Mouse (Mus musculus): ENCODE results near the gene Tinf2. TPM values are rescaled to one million over a fixed set of nuclear protein-coding genes. Genes with fewer than 3 reads are reported as not detected.
A peak's percentile ranks its signal among the peaks of the same experiment; 100 is the strongest.

Gene Tinf2
- total and polyA plus RNA-seq, 2 experiments, result 7.7 to 8.2 TPM

DNA sequence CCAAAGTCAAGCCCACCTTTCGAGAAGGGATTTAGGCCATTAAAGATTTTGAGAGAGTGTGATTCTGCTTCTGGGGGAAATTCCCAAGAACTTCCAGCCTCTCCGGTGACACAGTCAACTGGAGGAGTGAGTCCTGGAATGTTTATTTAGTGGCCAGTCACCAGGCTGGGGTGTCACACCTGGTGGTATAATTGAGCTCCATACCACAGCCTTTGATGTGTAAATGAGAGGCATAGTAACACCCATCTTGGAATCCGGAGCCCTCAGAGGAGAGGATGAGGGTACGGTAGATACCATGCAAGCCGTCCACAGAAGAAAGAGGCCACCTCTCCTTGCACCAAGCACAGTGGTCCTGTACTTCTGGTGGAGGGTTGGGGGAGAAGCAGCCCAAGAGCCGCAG lies 21.1 kb upstream of the Tinf2 start:
- H3K9ac ChIP-seq (ENCODE audit: low read depth, low read length), result no peak overlapping the region
- H3K36me3 ChIP-seq (ENCODE audit: control insufficient read depth, insufficient read depth, low read length), result peaks cover 6% of the 10 kb centered on the region; the same call in 1 of the 2 replicates
- no peak overlapping the region for H3K27ac ChIP-seq (replicated peaks; ENCODE audit: insufficient read depth, low read depth, low read length)
- no peak for TF ChIP-seq POLR2A (IDR thresholded peaks at IDR 0.05; ENCODE audit: extremely low read depth, insufficient read depth, low read length)
- TF ChIP-seq CTCF (IDR thresholded peaks at IDR 0.05; ENCODE audit: low read depth, low read length), result no peak
- 86% methylated on average over 6 of the region's 6 CpGs for WGBS
- no peaks in the 10 kb centered on the region for H3K27me3 ChIP-seq (ENCODE audit: control insufficient read depth, insufficient read depth, low read length)
- no peaks in the 10 kb centered on the region for H3K4me1 ChIP-seq (ENCODE audit: control insufficient read depth, insufficient read depth, low read length)
- H3K79me2 ChIP-seq (ENCODE audit: control insufficient read depth, insufficient read depth, low read length), result no peaks in the 10 kb centered on the region
- no peak overlapping the region for H3K4me3 ChIP-seq (ENCODE audit: insufficient read depth, low read depth, low read length)
- no peak for DNase-seq (ENCODE audit: extremely low read depth, low read depth, low spot score)

DNA sequence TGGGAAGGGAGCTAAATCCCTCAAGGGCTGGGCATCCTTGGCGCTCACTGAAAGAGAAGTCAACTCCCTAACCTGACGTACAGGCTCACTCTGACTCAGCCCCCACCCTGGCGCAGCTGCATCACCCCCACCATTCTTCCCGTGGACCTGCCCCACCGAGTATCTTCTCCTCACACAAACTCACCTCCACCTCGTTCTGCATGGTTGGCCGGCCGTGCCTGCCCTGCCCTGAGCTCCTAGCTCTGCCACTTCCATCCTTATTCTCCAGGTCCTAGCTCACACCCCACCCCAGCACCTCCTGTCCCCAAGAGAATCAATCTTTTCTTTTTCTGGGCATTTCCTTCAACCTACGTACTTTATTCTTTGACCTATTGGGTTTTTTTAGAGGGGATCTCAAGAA lies 19.5 kb upstream of the Tinf2 start:
- TF ChIP-seq CTCF (IDR thresholded peaks at IDR 0.05; ENCODE audit: low read depth, low read length), result no peak
- no peaks in the 10 kb centered on the region for H3K27me3 ChIP-seq (ENCODE audit: control insufficient read depth, insufficient read depth, low read length)
- no peaks in the 10 kb centered on the region for H3K79me2 ChIP-seq (ENCODE audit: control insufficient read depth, insufficient read depth, low read length)
- H3K4me3 ChIP-seq (ENCODE audit: insufficient read depth, low read depth, low read length), result no peak overlapping the region
- DNase-seq (ENCODE audit: extremely low read depth, low read depth, low spot score), result no peak
- H3K9ac ChIP-seq (ENCODE audit: low read depth, low read length), result no peak overlapping the region
- WGBS, result 87% methylated on average over 9 of the region's 9 CpGs
- no peaks in the 10 kb centered on the region for H3K4me1 ChIP-seq (ENCODE audit: control insufficient read depth, insufficient read depth, low read length)
- no peak overlapping the region for H3K27ac ChIP-seq (replicated peaks; ENCODE audit: insufficient read depth, low read depth, low read length)
- peaks cover 6% of the 10 kb centered on the region; the same call in 1 of the 2 replicates for H3K36me3 ChIP-seq (ENCODE audit: control insufficient read depth, insufficient read depth, low read length)

DNA sequence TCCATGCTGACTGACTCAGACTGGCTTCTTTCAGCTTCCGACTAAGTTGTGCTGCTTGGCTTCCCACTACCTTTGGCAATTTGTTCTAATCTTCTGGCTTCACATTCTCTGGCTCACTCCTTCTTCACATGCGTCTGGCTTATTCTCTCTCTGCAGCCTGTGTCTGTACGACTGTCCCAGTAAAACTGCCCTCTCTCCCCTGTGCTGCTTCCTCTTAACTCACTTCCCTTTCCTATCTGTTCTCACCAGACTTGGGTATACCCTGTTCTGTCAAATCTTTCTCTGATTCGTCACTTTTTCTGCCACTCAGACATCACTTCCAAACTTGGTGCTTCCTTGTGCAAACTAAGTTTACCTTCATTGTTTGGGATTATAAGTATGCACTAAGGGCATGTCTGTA lies 15.6 kb upstream of the Tinf2 start:
- H3K27me3 ChIP-seq (ENCODE audit: control insufficient read depth, insufficient read depth, low read length), result no peaks in the 10 kb centered on the region
- TF ChIP-seq POLR2A (IDR thresholded peaks at IDR 0.05; ENCODE audit: extremely low read depth, insufficient read depth, low read length), result no peak
- no peak for TF ChIP-seq CTCF (IDR thresholded peaks at IDR 0.05; ENCODE audit: low read depth, low read length)

DNA sequence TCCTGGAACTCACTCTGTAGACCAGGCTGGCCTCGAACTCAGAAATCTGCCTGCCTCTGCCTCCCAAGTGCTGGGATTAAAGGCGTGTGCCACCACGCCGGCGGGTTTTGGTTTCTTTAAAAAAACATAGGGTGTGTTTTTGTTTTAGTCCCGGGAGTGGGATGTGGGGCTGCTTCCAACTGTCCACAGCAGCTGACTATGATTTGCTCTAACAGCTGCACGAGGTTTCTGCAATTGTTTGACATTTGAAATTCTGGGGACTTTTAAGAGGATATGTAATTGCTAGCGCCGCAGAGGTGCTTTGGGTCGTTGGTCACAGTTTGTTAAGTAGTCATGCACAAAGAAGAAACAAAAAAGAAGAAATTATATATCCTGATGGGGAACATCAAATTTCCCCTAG lies 7.8 kb upstream of the Tinf2 start:
- Histone ChIP-seq H3K27me3 (ENCODE audit: control insufficient read depth, insufficient read depth, low read length) (no peaks in the 10 kb centered on the region), H3K36me3 (ENCODE audit: control insufficient read depth, insufficient read depth, low read length) (no peaks in the 10 kb centered on the region), H3K79me2 (ENCODE audit: control insufficient read depth, insufficient read depth, low read length) (no peaks in the 10 kb centered on the region), H3K4me3 (ENCODE audit: insufficient read depth, low read depth, low read length) (no peak overlapping the region), H3K4me1 (ENCODE audit: control insufficient read depth, insufficient read depth, low read length) (no peaks in the 10 kb centered on the region), H3K27ac (replicated peaks; ENCODE audit: insufficient read depth, low read depth, low read length) (no peak overlapping the region), H3K9ac (ENCODE audit: low read depth, low read length) (no peak overlapping the region)
- WGBS, result 81% methylated on average over 10 of the region's 10 CpGs
- DNase-seq (ENCODE audit: extremely low read depth, low read depth, low spot score), result no peak
- TF ChIP-seq CTCF (IDR thresholded peaks at IDR 0.05; ENCODE audit: low read depth, low read length) (no peak), POLR2A (IDR thresholded peaks at IDR 0.05; ENCODE audit: extremely low read depth, insufficient read depth, low read length) (no peak)

More for the DNA sequence above, 15.6 kb upstream of the Tinf2 start:
- WGBS, result 84% methylated on average over 4 of the region's 4 CpGs
- peak; percentile 36 for DNase-seq (ENCODE audit: extremely low read depth, low read depth, low spot score)
- no peaks in the 10 kb centered on the region for H3K79me2 ChIP-seq (ENCODE audit: control insufficient read depth, insufficient read depth, low read length)
- H3K4me3 ChIP-seq (ENCODE audit: insufficient read depth, low read depth, low read length), result no peak overlapping the region
- no peak overlapping the region for H3K9ac ChIP-seq (ENCODE audit: low read depth, low read length)
- no peaks in the 10 kb centered on the region for H3K4me1 ChIP-seq (ENCODE audit: control insufficient read depth, insufficient read depth, low read length)
- H3K27ac ChIP-seq (replicated peaks; ENCODE audit: insufficient read depth, low read depth, low read length), result peak overlapping the region; percentile 6; the same call in 1 of the 2 replicates
- no peaks in the 10 kb centered on the region for H3K36me3 ChIP-seq (ENCODE audit: control insufficient read depth, insufficient read depth, low read length)

DNA sequence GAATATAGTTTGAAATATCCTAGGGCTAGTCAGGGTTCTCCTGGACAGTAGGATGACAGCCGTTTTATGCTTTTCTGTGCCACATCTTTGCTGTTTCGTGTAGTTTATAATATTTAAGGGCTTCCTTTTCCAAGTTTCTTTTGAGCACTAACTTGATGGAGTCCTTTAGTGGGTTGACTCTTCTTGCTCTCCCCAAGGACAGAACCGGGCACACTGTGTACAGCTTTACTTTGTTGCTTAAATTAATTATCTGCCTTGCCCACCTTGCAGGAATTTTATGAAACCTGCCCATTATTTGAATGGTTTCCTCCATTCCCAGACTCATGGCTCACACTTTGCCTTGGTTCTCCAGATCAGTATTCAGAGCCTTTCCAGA lies 486 bp upstream of the Tinf2 start:
- Histone ChIP-seq H3K27ac (replicated peaks; ENCODE audit: insufficient read depth, low read depth, low read length) (no peak overlapping the region), H3K79me2 (ENCODE audit: control insufficient read depth, insufficient read depth, low read length) (no peaks in the 10 kb centered on the region), H3K36me3 (ENCODE audit: control insufficient read depth, insufficient read depth, low read length) (peaks cover 23% of the 10 kb centered on the region), H3K27me3 (ENCODE audit: control insufficient read depth, insufficient read depth, low read length) (no peaks in the 10 kb centered on the region), H3K9ac (ENCODE audit: low read depth, low read length) (no peak overlapping the region), H3K4me3 (ENCODE audit: insufficient read depth, low read depth, low read length) (peak overlapping the region; percentile 77), H3K4me1 (ENCODE audit: control insufficient read depth, insufficient read depth, low read length) (peaks cover 6% of the 10 kb centered on the region)
- DNase-seq (ENCODE audit: extremely low read depth, low read depth, low spot score), result no peak
- no peak for TF ChIP-seq CTCF (IDR thresholded peaks at IDR 0.05; ENCODE audit: low read depth, low read length)
- no peak for TF ChIP-seq POLR2A (IDR thresholded peaks at IDR 0.05; ENCODE audit: extremely low read depth, insufficient read depth, low read length)
- 13% methylated on average over 3 of the region's 3 CpGs for WGBS

DNA sequence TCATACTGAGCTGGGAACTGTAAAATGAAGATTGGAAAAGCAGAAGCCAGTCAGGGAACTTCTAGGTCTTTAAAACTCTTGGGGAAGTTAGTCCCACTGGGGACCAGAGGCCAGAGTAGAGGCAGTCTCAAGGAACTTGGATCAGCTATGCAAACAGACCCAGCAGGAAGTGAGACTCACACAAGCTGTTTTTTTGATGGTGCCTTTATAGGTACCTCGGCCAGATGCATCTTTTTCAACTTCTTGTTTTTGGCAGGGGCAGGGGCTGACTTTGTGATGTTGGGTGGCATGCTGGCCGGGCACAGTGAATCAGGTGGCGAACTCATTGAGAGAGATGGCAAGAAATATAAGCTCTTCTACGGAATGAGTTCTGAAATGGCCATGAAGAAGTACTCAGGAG lies 4.0 kb downstream of the Tinf2 start:
- Histone ChIP-seq H3K36me3 (ENCODE audit: control insufficient read depth, insufficient read depth, low read length) (peaks cover 38% of the 10 kb centered on the region), H3K79me2 (ENCODE audit: control insufficient read depth, insufficient read depth, low read length) (no peaks in the 10 kb centered on the region), H3K27me3 (ENCODE audit: control insufficient read depth, insufficient read depth, low read length) (no peaks in the 10 kb centered on the region), H3K27ac (replicated peaks; ENCODE audit: insufficient read depth, low read depth, low read length) (no peak overlapping the region), H3K9ac (ENCODE audit: low read depth, low read length) (no peak overlapping the region), H3K4me3 (ENCODE audit: insufficient read depth, low read depth, low read length) (no peak overlapping the region), H3K4me1 (ENCODE audit: control insufficient read depth, insufficient read depth, low read length) (peaks cover 9% of the 10 kb centered on the region)
- TF ChIP-seq POLR2A (IDR thresholded peaks at IDR 0.05; ENCODE audit: extremely low read depth, insufficient read depth, low read length) (no peak), CTCF (IDR thresholded peaks at IDR 0.05; ENCODE audit: low read depth, low read length) (no peak)
- DNase-seq (ENCODE audit: extremely low read depth, low read depth, low spot score), result peak; percentile 26
- WGBS, result 84% methylated on average over 4 of the region's 4 CpGs
